Mouse (Mus musculus) kidney, adult 18-20 months (tissue): ENCODE measurements at regions not wholly inside any gene's neighbourhood (a gene's known extent, or its start where the extent isn't known, plus 50 kb on each side); places are given as distances from the start of the nearest gene placed in this dataset.
"Not testable (repeated sequence)": the region's sequence is repeated elsewhere in the genome, so short reads cannot be mapped to it uniquely, and the experiment has no call there.

Experiments used
- DNase-seq: peaks from one replicate; pipeline ENCODE4 v3.0.0; 2021

GRCm38 (mm10) chrX:32130254-32130653 is 82.6 kb downstream of the Btbd35f22 start:
- not testable (repeated sequence) for DNase-seq

- peak; percentile 2 for DNase-seq
Observed at GRCm38 (mm10) chrX:32148141-32148540, 100.5 kb downstream of the Btbd35f22 start.
